Comparison of ENCODE assay signal across 18 mouse cellular contexts in the genomic region with DNA sequence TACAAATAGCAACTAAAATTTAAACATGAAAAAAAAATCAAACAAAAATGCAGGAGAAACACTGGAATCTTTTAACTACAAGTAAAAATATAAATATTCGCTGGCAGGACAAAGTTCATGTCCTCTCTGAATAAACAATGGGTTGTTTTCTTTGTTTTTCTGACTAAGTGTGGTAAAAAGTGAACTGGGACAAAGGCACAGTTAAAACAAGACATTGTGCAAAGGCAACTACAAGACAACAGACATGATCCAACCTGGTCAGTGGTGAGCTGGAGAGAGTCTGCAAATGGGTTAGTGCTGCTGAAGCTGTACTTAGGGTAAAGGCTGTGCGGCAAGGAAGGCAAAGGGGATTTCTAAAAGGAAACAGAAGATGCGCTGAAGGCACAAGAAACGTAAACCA.
DNase-seq lines count a peak whose midpoint lies in the region; ATAC-seq and TF ChIP-seq lines count a peak whose summit lies in the region.
"Had no signal": no experiment of that assay in that cellular context is flagged by ENCODE, and none has a peak within 500 bp of the region (broad histone marks: within the 10 kb centered on the region; RNA-seq: fewer than 3 reads in every experiment).

No protein-coding gene starts in this region.

- H3K27ac ChIP-seq in liver, adult 2 months (replicated peaks; ENCODE audit: insufficient read depth, low read depth, low read length): peak overlapping the region; percentile 58; the same call in 1 of the 2 replicates
- no peak overlapping the region for H3K27ac ChIP-seq in liver, embryonic 11.5 days (ENCODE audit: low read depth, low read length)
- H3K27ac ChIP-seq in limb, embryonic 14.5 days (replicated peaks; ENCODE audit: low read depth, low read length): 0 out of 2 replicates have a peak overlapping the region, but pooled peaks have one; percentile 8
- H3K27ac ChIP-seq: embryonic facial prominence, embryonic 10.5 days; embryonic facial prominence, embryonic 12.5 days; forebrain, embryonic 13.5 days; forebrain, embryonic 15.5 days had no signal

- no peaks in the 10 kb centered on the region for H3K79me2 ChIP-seq in liver, adult 2 months (ENCODE audit: control insufficient read depth, insufficient read depth, low read length)

- ATAC-seq in liver, embryonic 11.5 days (replicated peaks; ENCODE audit: low FRiP score): no peak
- no peak for ATAC-seq in limb, embryonic 14.5 days (ENCODE audit: low FRiP score, low read depth)
- ATAC-seq: forebrain, embryonic 13.5 days; forebrain, embryonic 15.5 days; forebrain, postnatal 0 days had no signal

- TF ChIP-seq POLR2A in liver, adult 2 months (IDR thresholded peaks at IDR 0.05; ENCODE audit: extremely low read depth, insufficient read depth, low read length): no peak
- no peak for TF ChIP-seq POLR2A in limb, embryonic 14.5 days (IDR thresholded peaks at IDR 0.05; ENCODE audit: borderline replicate concordance, extremely low read depth, insufficient read depth, insufficient read length)

- no peak overlapping the region for H3K9ac ChIP-seq in liver, adult 2 months (ENCODE audit: low read depth, low read length)
- H3K9ac ChIP-seq in liver, embryonic 11.5 days (ENCODE audit: low read depth, low read length): no peak overlapping the region
- H3K9ac ChIP-seq in limb, embryonic 14.5 days (ENCODE audit: low read depth, low read length, severe bottlenecking): no peak overlapping the region
- H3K9ac ChIP-seq: embryonic facial prominence, embryonic 12.5 days; forebrain, embryonic 13.5 days; forebrain, embryonic 15.5 days; forebrain, postnatal 0 days had no signal

- H3K4me1 ChIP-seq in liver, adult 2 months (ENCODE audit: control insufficient read depth, insufficient read depth, low read length): peaks cover 10% of the 10 kb centered on the region
- no peaks in the 10 kb centered on the region for H3K4me1 ChIP-seq in liver, embryonic 11.5 days (replicated peaks; ENCODE audit: control insufficient read depth, insufficient read depth, low read length)
- peaks cover 20% of the 10 kb centered on the region for H3K4me1 ChIP-seq in limb, embryonic 14.5 days (ENCODE audit: control insufficient read depth, insufficient read depth, low read length)
- H3K4me1 ChIP-seq: embryonic facial prominence, embryonic 12.5 days had no signal

- WGBS in liver, adult 2 months: 75% methylated on average over 4 of the region's 4 CpGs
- 77% methylated on average over 4 of the region's 4 CpGs for WGBS in liver, embryonic 11.5 days
- 87% methylated on average over 4 of the region's 4 CpGs for WGBS in limb, embryonic 14.5 days

- TF ChIP-seq CTCF in liver, adult 2 months (IDR thresholded peaks at IDR 0.05; ENCODE audit: low read depth, low read length): no peak

- no peak overlapping the region for H3K4me3 ChIP-seq in liver, adult 2 months (ENCODE audit: insufficient read depth, low read depth, low read length)
- no peak overlapping the region for H3K4me3 ChIP-seq in liver, embryonic 11.5 days (ENCODE audit: low read depth, low read length)
- H3K4me3 ChIP-seq in limb, embryonic 14.5 days (replicated peaks; ENCODE audit: low read length): no peak overlapping the region
- H3K4me3 ChIP-seq: embryonic facial prominence, embryonic 10.5 days; embryonic facial prominence, embryonic 12.5 days; forebrain, embryonic 13.5 days; forebrain, embryonic 15.5 days had no signal

- H3K27me3 ChIP-seq in liver, adult 2 months (ENCODE audit: control insufficient read depth, insufficient read depth, low read length): no peaks in the 10 kb centered on the region
- H3K27me3 ChIP-seq in liver, embryonic 11.5 days (replicated peaks; ENCODE audit: control insufficient read depth, insufficient read depth, low read length): no peaks in the 10 kb centered on the region
- no peaks in the 10 kb centered on the region for H3K27me3 ChIP-seq in limb, embryonic 14.5 days (ENCODE audit: control insufficient read depth, insufficient read depth, low read length)
- H3K27me3 ChIP-seq: embryonic facial prominence, embryonic 12.5 days; forebrain, embryonic 13.5 days; forebrain, embryonic 15.5 days had no signal

- H3K36me3 ChIP-seq in liver, adult 2 months (ENCODE audit: control insufficient read depth, insufficient read depth, low read length): peaks cover 16% of the 10 kb centered on the region
- H3K36me3 ChIP-seq in liver, embryonic 11.5 days (ENCODE audit: control insufficient read depth, insufficient read depth, low read length): no peaks in the 10 kb centered on the region; the same call in 1 of the 2 replicates
- H3K36me3 ChIP-seq in limb, embryonic 14.5 days (ENCODE audit: control insufficient read depth, insufficient read depth, low read length): peaks cover 18% of the 10 kb centered on the region

- peak; percentile 73 for DNase-seq in liver, adult 2 months (ENCODE audit: extremely low read depth, low read depth, low spot score)
- DNase-seq in liver, embryonic 11.5 days (ENCODE audit: low spot score): no peak
- peak; percentile 82 for DNase-seq in adipocyte (ENCODE audit: low spot score)
- DNase-seq in limb, embryonic 14.5 days (ENCODE audit: low spot score): no peak
- DNase-seq in spleen, adult 18-20 months: no peak
- DNase-seq: adrenal gland, adult 8-10 months; adrenal gland, postnatal 14 days; adrenal gland, postnatal 36 days; cerebellum, adult 11-12 months; cerebellum, adult 2 months; cerebellum, adult 9-10 months; cerebellum, postnatal 10 days; cerebellum, postnatal 25 days; forebrain, postnatal 0 days had no signal

- H3K9me3 ChIP-seq in liver, embryonic 11.5 days (ENCODE audit: control insufficient read depth, low read length): no peaks in the 10 kb centered on the region
- H3K9me3 ChIP-seq in limb, embryonic 14.5 days (ENCODE audit: control insufficient read depth, low read length): no peaks in the 10 kb centered on the region; the same call in 1 of the 2 replicates
- H3K9me3 ChIP-seq: embryonic facial prominence, embryonic 10.5 days; embryonic facial prominence, embryonic 12.5 days; forebrain, embryonic 13.5 days; forebrain, embryonic 15.5 days had no signal

- H3K4me2 ChIP-seq in liver, embryonic 11.5 days: no peak overlapping the region
- no peak overlapping the region for H3K4me2 ChIP-seq in limb, embryonic 14.5 days (replicated peaks; ENCODE audit: low read depth, low read length, severe bottlenecking)
- H3K4me2 ChIP-seq: embryonic facial prominence, embryonic 12.5 days; forebrain, embryonic 13.5 days; forebrain, embryonic 15.5 days had no signal

Comparison
In these comparisons a context has a peak if more than half of its experiments do, and no peak if none do; other contexts are left out.
1. DNase-seq: peak in liver, adult 2 months (single experiment) and adipocyte (single experiment); none in liver, embryonic 11.5 days (single experiment), limb, embryonic 14.5 days (single experiment) and spleen, adult 18-20 months (0 of 2).